Mouse (Mus musculus) liver, embryonic 12.5 days (tissue): ENCODE measurements around the gene Fzr1. TPM values are rescaled to one million over a fixed set of nuclear protein-coding genes. Genes with fewer than 3 reads are reported as not detected.

Experiments
- ATAC-seq: fragments of 200-750 bp; cut with Nextera tagmentation; 2 replicates; pipeline ENCODE4 v1.8.0; 2017; ENCODE audit warnings: moderate number of reproducible peaks, mild to moderate bottlenecking, moderate library complexity
- H3K27ac ChIP-seq: fragments of 300-500 bp; sonication (generic); 2 replicates; pipeline ENCODE4 v1.5.1; 2016; ENCODE audit warnings: mild to moderate bottlenecking
- H3K27me3 ChIP-seq: fragments of 300-500 bp; sonication (generic); replicated peaks from 2 replicates; pipeline ENCODE4 v1.6.1; 2016; ENCODE audit warnings: mild to moderate bottlenecking, moderate library complexity
- H3K36me3 ChIP-seq: fragments of 300-500 bp; sonication (generic); 2 replicates; pipeline ENCODE4 v1.6.1; 2016; ENCODE audit warnings: mild to moderate bottlenecking, moderate library complexity
- H3K4me1 ChIP-seq: fragments of 300-500 bp; sonication (generic); 2 replicates; pipeline ENCODE4 v1.6.1; 2016
- H3K4me2 ChIP-seq: fragments of 300-500 bp; sonication (generic); 2 replicates; pipeline ENCODE4 v1.6.1; 2016; ENCODE audit warnings: mild to moderate bottlenecking, moderate library complexity
- H3K4me3 ChIP-seq: fragments of 300-500 bp; sonication (generic); 2 replicates; pipeline ENCODE4 v1.5.1; 2016; ENCODE audit warnings: mild to moderate bottlenecking, moderate library complexity
- H3K9ac ChIP-seq: fragments of 300-500 bp; sonication (generic); 2 replicates; pipeline ENCODE4 v1.6.1; 2016; ENCODE audit warnings: mild to moderate bottlenecking, moderate library complexity
- H3K9me3 ChIP-seq: fragments of 300-500 bp; sonication (generic); replicated peaks from 2 replicates; pipeline ENCODE4 v1.6.1; 2016; ENCODE audit warnings: mild to moderate bottlenecking, moderate library complexity
- WGBS: fragments of 180-500 bp; shearing (Covaris S2); methylation state at CpG from one replicate; pipeline ENCODE4 v1.1.7; 2016; ENCODE audit not compliant: insufficient replicate concordance; 5-methylcytosine and 5-hydroxymethylcytosine counted together
- microRNA-seq: library from miRNA; unstranded; fragments of <30 nt; microRNA quantifications from one replicate; pipeline ENCODE4, GENCODE M21; 2017
- polyA plus RNA-seq: library from polyadenylated mRNA; unstranded; fragments of >200 nt; fragmentation: Nextera tagmentation; extraction: Ambion mirVana; gene quantifications from 2 replicates; pipeline ENCODE4 v1.2.1, GENCODE M21; 2016

Gene Fzr1
- polyA plus RNA-seq, 1 experiment from 2014 or later: 93.8 TPM

GRCm38 (mm10) chr10:81318589-81319329, 59.6 kb downstream of the Fzr1 start:
- no peak for ATAC-seq
- H3K9me3 ChIP-seq: no peaks in the 10 kb centered on the region
- H3K27ac ChIP-seq: peak overlapping the region; percentile 88; the same call in 1 of the 2 replicates
- WGBS: 83% methylated on average over 13 of the region's 13 CpGs
- H3K36me3 ChIP-seq: peaks cover 61% of the 10 kb centered on the region
- peak overlapping the region; percentile 74 for H3K9ac ChIP-seq
- H3K4me3 ChIP-seq: no peak overlapping the region; the same call in 1 of the 2 replicates
- peaks cover 71% of the 10 kb centered on the region for H3K4me1 ChIP-seq
- H3K27me3 ChIP-seq: no peaks in the 10 kb centered on the region
- peak overlapping the region; percentile 80 for H3K4me2 ChIP-seq

GRCm38 (mm10) chr10:81317273-81317672, 61.0 kb downstream of the Fzr1 start:
- H3K27me3 ChIP-seq: no peaks in the 10 kb centered on the region
- peaks cover 61% of the 10 kb centered on the region for H3K36me3 ChIP-seq
- peak overlapping the region; percentile 44 for H3K9ac ChIP-seq
- H3K27ac ChIP-seq: peak overlapping the region; percentile 18; the same call in 1 of the 2 replicates
- peak overlapping the region; percentile 16 for H3K4me3 ChIP-seq
- 21% methylated on average over 20 of the region's 20 CpGs for WGBS
- peaks cover 60% of the 10 kb centered on the region for H3K4me1 ChIP-seq
- peak overlapping the region; percentile 63 for H3K4me2 ChIP-seq
- H3K9me3 ChIP-seq: no peaks in the 10 kb centered on the region
- ATAC-seq: no peak

GRCm38 (mm10) chr10:81316338-81317060, 61.8 kb downstream of the Fzr1 start:
- Histone ChIP-seq H3K27ac (peak overlapping the region; percentile 18), H3K4me3 (peak overlapping the region; percentile 16), H3K4me1 (peaks cover 53% of the 10 kb centered on the region), H3K36me3 (peaks cover 66% of the 10 kb centered on the region), H3K9ac (peak overlapping the region; percentile 44), H3K9me3 (no peaks in the 10 kb centered on the region), H3K4me2 (peak overlapping the region; percentile 63), H3K27me3 (no peaks in the 10 kb centered on the region)
- 62% methylated on average over 16 of the region's 16 CpGs for WGBS
- no peak for ATAC-seq

Small RNA genes within 50 kb of the gene (microRNA-seq; reads per million reads assigned to microRNA genes)
- not detected for gene Mir1191b
- not detected for gene Mir6913

Other genes with a start within 250 kb of the Fzr1 start
- 74.0 and 76.0 TPM in 2 replicates for gene Zbtb7a, start 243.3 kb downstream of the Fzr1 start, polyA plus RNA-seq
- gene Pias4, start 210.6 kb downstream of the Fzr1 start, polyA plus RNA-seq: 28.9 and 29.7 TPM in 2 replicates
- 440 and 450 TPM in 2 replicates for gene Eef2, start 201.9 kb downstream of the Fzr1 start, polyA plus RNA-seq
- gene Dapk3, start 195.5 kb downstream of the Fzr1 start, polyA plus RNA-seq: 41.7 TPM in 2 replicates
- gene 4930442H23Rik, start 194.7 kb downstream of the Fzr1 start, polyA plus RNA-seq: not detected in 2 replicates
- gene Nmrk2, start 176.5 kb downstream of the Fzr1 start, polyA plus RNA-seq: not detected in 2 replicates
- 0.05 and 0.06 TPM in 2 replicates for gene Atcay, start 147.7 kb downstream of the Fzr1 start, polyA plus RNA-seq
- gene Zfr2, start 145.4 kb downstream of the Fzr1 start, polyA plus RNA-seq: 1.1 and 1.2 TPM in 2 replicates
- 2.0 and 2.2 TPM in 2 replicates for gene Matk, start 125.6 kb downstream of the Fzr1 start, polyA plus RNA-seq
- gene Mrpl54, start 111.6 kb downstream of the Fzr1 start, polyA plus RNA-seq: 152 and 156 TPM in 2 replicates
- gene Apba3, start 111.6 kb downstream of the Fzr1 start, polyA plus RNA-seq: 27.3 and 30.4 TPM in 2 replicates
- gene Tjp3, start 86.9 kb downstream of the Fzr1 start, polyA plus RNA-seq: 1.1 and 1.3 TPM in 2 replicates
- 27.8 and 29.0 TPM in 2 replicates for gene Pip5k1c, start 85.6 kb downstream of the Fzr1 start, polyA plus RNA-seq
- 52.9 and 55.1 TPM in 2 replicates for gene Cactin, start 57.4 kb downstream of the Fzr1 start, polyA plus RNA-seq
- 6.7 and 7.0 TPM in 2 replicates for gene Tbxa2r, start 49.8 kb downstream of the Fzr1 start, polyA plus RNA-seq
- gene Gipc3, start 35.2 kb downstream of the Fzr1 start, polyA plus RNA-seq: 0.04 TPM in 1 of 2 replicates, not detected in the other
- gene Hmg20b, start 28.0 kb downstream of the Fzr1 start, polyA plus RNA-seq: 39.9 and 47.1 TPM in 2 replicates
- 20.8 and 21.0 TPM in 2 replicates for gene Mfsd12, start 21.0 kb downstream of the Fzr1 start, polyA plus RNA-seq
- gene 4930404N11Rik, start 12.7 kb downstream of the Fzr1 start, polyA plus RNA-seq: 1.4 TPM in 2 replicates
- gene Dohh, start 5.9 kb upstream of the Fzr1 start, polyA plus RNA-seq: 70.0 and 74.5 TPM in 2 replicates
- gene Gm48551, start 6.0 kb upstream of the Fzr1 start, polyA plus RNA-seq: 0.68 and 1.2 TPM in 2 replicates
- 0.71 and 0.98 TPM in 2 replicates for gene Gm48552, start 10.5 kb upstream of the Fzr1 start, polyA plus RNA-seq
- 1.8 TPM in 2 replicates for gene Smim24, start 14.5 kb upstream of the Fzr1 start, polyA plus RNA-seq
- gene Nfic, start 77.1 kb upstream of the Fzr1 start, polyA plus RNA-seq: 10.1 and 10.2 TPM in 2 replicates
- gene Celf5, start 104.2 kb upstream of the Fzr1 start, polyA plus RNA-seq: 0.05 and 0.06 TPM in 2 replicates
- gene Ncln, start 117.9 kb upstream of the Fzr1 start, polyA plus RNA-seq: 59.9 and 62.7 TPM in 2 replicates
- gene S1pr4, start 121.6 kb upstream of the Fzr1 start, polyA plus RNA-seq: 3.1 and 3.3 TPM in 2 replicates
- gene Gna15, start 145.7 kb upstream of the Fzr1 start, polyA plus RNA-seq: 7.0 and 7.3 TPM in 2 replicates
- gene Gna11, start 166.7 kb upstream of the Fzr1 start, polyA plus RNA-seq: 27.7 and 28.3 TPM in 2 replicates
- gene Aes, start 181.0 kb upstream of the Fzr1 start, polyA plus RNA-seq: 263 and 270 TPM in 2 replicates
- 4.8 and 5.1 TPM in 2 replicates for gene Tle2, start 196.0 kb upstream of the Fzr1 start, polyA plus RNA-seq
- 8.1 and 12.1 TPM in 2 replicates for gene Tle6, start 222.6 kb upstream of the Fzr1 start, polyA plus RNA-seq
- gene BC025920, start 227.8 kb upstream of the Fzr1 start, polyA plus RNA-seq: 0.46 and 0.78 TPM in 2 replicates
- 12.7 and 14.7 TPM in 2 replicates for gene Sirt6, start 249.3 kb upstream of the Fzr1 start, polyA plus RNA-seq